Mouse (Mus musculus): ENCODE data around the gene Spata31d1c. TPM values are rescaled to one million over a fixed set of nuclear protein-coding genes. Genes with fewer than 3 reads are reported as not detected.
A peak's percentile ranks its signal among the peaks of the same experiment; 100 is the strongest.

Spata31d1c gene
- not detected in 2 replicates for polyA plus RNA-seq (2014; fragmentation: Nextera tagmentation; extraction: Ambion mirVana)

DNA sequence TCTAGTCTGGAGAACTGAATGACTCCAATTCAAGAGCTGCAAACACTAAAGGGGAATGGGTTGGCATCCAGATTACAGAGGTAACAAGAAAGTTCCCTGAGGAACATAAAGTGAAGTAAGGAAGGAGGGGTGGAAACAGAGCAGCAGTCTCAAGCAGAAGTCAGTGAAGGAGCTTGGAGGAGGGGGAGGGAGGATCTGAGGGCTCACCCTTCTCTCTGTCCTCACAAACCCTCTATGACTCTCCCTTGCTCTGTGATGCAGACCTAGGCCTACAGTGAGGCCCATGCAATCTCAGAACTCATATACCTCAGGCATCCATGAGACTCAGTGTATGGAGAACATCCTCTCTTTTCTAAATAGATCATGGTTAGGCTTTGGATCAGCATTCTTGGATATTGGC, at the start of gene Spata31d1c:
Spata31d1c (plus strand) TSS at position 301 of the 400 bp plus-strand sequence.
- ATAC-seq (ENCODE audit: low FRiP score, low TSS enrichment) (no peak), DNase-seq (no peak)
- no peaks in the 10 kb centered on the region for H3K4me1 ChIP-seq (ENCODE audit: control insufficient read depth, insufficient read depth, low read length)
- no peaks in the 10 kb centered on the region for H3K27me3 ChIP-seq (ENCODE audit: control insufficient read depth, insufficient read depth, low read length)
- H3K27ac ChIP-seq (replicated peaks; ENCODE audit: low read depth, low read length) = no peak within 1 kb of the TSS
- no peaks in the 10 kb centered on the region for H3K9me3 ChIP-seq (ENCODE audit: control insufficient read depth, low read length)
- H3K36me3 ChIP-seq (ENCODE audit: control insufficient read depth, insufficient read depth, low read length) = no peaks in the 10 kb centered on the region
- H3K4me3 ChIP-seq (replicated peaks; ENCODE audit: low read depth, low read length) = no peak within 1 kb of the TSS
- no peak within 1 kb of the TSS for H3K4me2 ChIP-seq (ENCODE audit: low read length)
- H3K9ac ChIP-seq (replicated peaks; ENCODE audit: low read length) = no peak within 1 kb of the TSS

DNA sequence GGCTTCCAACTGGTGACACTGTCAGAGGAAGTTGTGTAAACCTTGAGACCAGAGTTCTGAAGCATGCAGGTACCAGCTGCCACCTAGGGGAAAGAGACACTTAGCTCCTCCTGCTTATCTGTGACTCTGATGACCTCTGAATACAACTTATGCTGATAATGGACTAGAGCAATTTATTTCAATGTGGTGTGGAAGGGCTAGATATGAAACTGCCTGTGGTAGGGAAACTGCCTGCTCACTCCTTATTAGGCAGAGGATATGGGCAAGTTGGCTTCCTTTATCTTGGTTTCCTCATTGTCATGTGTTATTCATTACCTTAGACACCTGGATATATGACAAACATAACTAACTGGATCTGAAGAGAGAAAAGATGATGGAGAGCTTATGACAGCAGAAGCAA, 44.0 kb upstream of the Spata31d1c start:
- no peaks in the 10 kb centered on the region for H3K9me3 ChIP-seq (ENCODE audit: control insufficient read depth, low read length)
- H3K27me3 ChIP-seq (ENCODE audit: control insufficient read depth, insufficient read depth, low read length) = no peaks in the 10 kb centered on the region
- no peak overlapping the region for H3K9ac ChIP-seq (replicated peaks; ENCODE audit: low read length)
- DNase-seq (no peak), ATAC-seq (ENCODE audit: low FRiP score, low TSS enrichment) (no peak)
- H3K27ac ChIP-seq (replicated peaks; ENCODE audit: low read depth, low read length) = no peak overlapping the region
- H3K36me3 ChIP-seq (ENCODE audit: control insufficient read depth, insufficient read depth, low read length) = no peaks in the 10 kb centered on the region
- no peak overlapping the region for H3K4me2 ChIP-seq (ENCODE audit: low read length)
- no peaks in the 10 kb centered on the region for H3K4me1 ChIP-seq (ENCODE audit: control insufficient read depth, insufficient read depth, low read length)
- no peak overlapping the region for H3K4me3 ChIP-seq (replicated peaks; ENCODE audit: low read depth, low read length)

DNA sequence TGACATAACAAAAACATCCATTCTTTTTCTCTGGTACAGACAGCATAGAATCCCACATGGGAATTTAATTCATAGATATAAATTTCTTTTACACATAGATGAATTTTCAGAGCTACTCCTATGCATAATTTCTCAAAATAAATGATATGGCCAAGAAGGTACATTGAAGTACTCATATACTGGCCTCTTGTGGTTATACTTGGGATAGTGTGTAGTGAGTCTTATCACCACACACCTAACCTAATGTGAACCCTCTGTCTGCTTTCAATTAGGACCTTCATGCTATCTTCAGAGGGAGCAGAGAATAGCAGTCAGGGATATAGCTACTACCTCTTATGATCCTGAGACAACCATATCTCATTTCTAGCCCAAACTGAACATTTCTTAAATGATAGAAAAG, 27.4 kb upstream of the Spata31d1c start:
- H3K9ac ChIP-seq (replicated peaks; ENCODE audit: low read length) = no peak overlapping the region
- H3K4me1 ChIP-seq (ENCODE audit: control insufficient read depth, insufficient read depth, low read length) = no peaks in the 10 kb centered on the region
- H3K27me3 ChIP-seq (ENCODE audit: control insufficient read depth, insufficient read depth, low read length) = no peaks in the 10 kb centered on the region
- no peak overlapping the region for H3K4me2 ChIP-seq (ENCODE audit: low read length)
- H3K4me3 ChIP-seq (replicated peaks; ENCODE audit: low read depth, low read length) = no peak overlapping the region
- no peak for ATAC-seq (ENCODE audit: low FRiP score, low TSS enrichment)
- DNase-seq = no peak
- no peaks in the 10 kb centered on the region for H3K9me3 ChIP-seq (ENCODE audit: control insufficient read depth, low read length)
- no peak overlapping the region for H3K27ac ChIP-seq (replicated peaks; ENCODE audit: low read depth, low read length)
- H3K36me3 ChIP-seq (ENCODE audit: control insufficient read depth, insufficient read depth, low read length) = no peaks in the 10 kb centered on the region

DNA sequence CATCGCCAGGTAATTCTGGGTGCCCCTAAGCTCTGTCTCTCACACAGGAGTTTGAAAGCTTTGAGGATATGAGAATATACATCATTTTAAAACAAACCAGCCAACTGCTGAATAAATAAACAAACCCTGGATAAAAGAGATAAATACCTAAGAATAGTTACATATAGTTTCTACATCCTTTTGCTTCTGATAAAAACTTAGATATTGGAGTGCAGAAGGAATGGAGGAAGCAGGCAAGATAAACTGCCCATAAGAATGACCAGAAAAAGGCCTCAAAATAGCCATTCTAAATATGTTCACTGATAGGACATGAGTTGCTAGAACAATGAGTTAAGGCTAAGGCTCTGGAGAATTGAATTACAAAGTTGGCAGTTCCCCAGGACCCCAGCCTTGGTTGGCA, 26.1 kb upstream of the Spata31d1c start:
- ATAC-seq (ENCODE audit: low FRiP score, low TSS enrichment) (no peak), DNase-seq (no peak)
- Histone ChIP-seq H3K27me3 (ENCODE audit: control insufficient read depth, insufficient read depth, low read length) (no peaks in the 10 kb centered on the region), H3K9me3 (ENCODE audit: control insufficient read depth, low read length) (no peaks in the 10 kb centered on the region), H3K4me2 (ENCODE audit: low read length) (no peak overlapping the region), H3K4me3 (replicated peaks; ENCODE audit: low read depth, low read length) (no peak overlapping the region), H3K4me1 (ENCODE audit: control insufficient read depth, insufficient read depth, low read length) (no peaks in the 10 kb centered on the region), H3K27ac (replicated peaks; ENCODE audit: low read depth, low read length) (no peak overlapping the region), H3K36me3 (ENCODE audit: control insufficient read depth, insufficient read depth, low read length) (no peaks in the 10 kb centered on the region), H3K9ac (replicated peaks; ENCODE audit: low read length) (no peak overlapping the region)
- 80% methylated on average over 1 of the region's 1 CpGs for WGBS

DNA sequence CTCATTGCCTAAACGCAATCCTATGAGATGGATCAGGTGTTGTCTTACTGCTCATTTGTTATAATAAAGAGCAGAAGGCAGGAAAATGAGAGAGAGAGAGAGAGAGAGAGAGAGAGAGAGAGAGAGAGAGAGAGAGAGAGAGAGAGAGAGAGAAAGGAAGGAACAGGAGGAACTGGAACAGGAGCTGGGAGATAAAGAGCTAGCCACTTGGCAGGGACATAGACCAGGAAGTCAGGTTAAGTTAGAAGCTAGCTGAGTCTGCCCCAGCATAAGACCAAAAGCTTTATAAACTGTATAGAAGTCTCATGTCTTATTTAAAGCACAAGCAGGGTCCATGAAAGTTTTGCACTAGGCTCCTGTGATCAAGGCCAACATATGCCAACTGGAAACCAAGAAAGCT, 24.9 kb upstream of the Spata31d1c start:
- WGBS = 60% methylated on average over 1 of the region's 1 CpGs
- DNase-seq (no peak), ATAC-seq (ENCODE audit: low FRiP score, low TSS enrichment) (no peak)
- no peak overlapping the region for H3K4me3 ChIP-seq (replicated peaks; ENCODE audit: low read depth, low read length)
- H3K27me3 ChIP-seq (ENCODE audit: control insufficient read depth, insufficient read depth, low read length) = no peaks in the 10 kb centered on the region
- H3K36me3 ChIP-seq (ENCODE audit: control insufficient read depth, insufficient read depth, low read length) = no peaks in the 10 kb centered on the region
- no peaks in the 10 kb centered on the region for H3K9me3 ChIP-seq (ENCODE audit: control insufficient read depth, low read length)
- H3K4me1 ChIP-seq (ENCODE audit: control insufficient read depth, insufficient read depth, low read length) = no peaks in the 10 kb centered on the region
- H3K9ac ChIP-seq (replicated peaks; ENCODE audit: low read length) = no peak overlapping the region
- H3K4me2 ChIP-seq (ENCODE audit: low read length) = no peak overlapping the region
- H3K27ac ChIP-seq (replicated peaks; ENCODE audit: low read depth, low read length) = no peak overlapping the region

DNA sequence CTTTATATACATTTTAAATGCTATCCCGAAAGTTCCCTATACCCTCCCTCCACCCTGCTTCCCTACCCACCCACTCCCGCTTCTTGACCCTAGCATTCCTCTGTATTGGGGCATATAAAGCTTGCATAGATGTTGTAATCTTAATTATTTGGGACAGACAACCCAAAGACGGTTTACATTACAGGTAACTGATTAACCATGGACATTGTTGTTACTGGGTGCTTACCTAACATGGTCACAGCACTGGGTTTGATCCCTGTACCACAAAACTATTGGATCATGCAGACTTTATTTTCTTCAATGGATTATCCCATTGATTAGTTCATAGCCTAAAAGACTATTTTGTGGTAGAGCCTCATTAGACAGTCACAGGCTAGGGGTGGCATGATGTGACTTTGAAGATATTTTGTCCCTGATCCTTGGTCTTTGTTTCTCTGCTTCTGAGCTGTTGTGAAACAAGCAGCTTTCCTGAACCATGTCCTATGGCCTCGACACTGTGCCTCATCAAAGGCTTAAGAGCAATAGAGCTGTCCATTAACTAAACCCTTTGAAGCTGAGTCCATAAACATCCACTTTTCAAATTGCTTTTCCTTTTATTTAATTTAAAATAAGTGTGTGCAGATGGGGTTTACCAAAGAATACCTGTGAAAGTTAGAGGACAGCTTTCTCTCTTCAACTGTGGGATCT, 21.7 kb upstream of the Spata31d1c start:
- Histone ChIP-seq H3K4me1 (ENCODE audit: control insufficient read depth, insufficient read depth, low read length) (no peaks in the 10 kb centered on the region), H3K4me3 (replicated peaks; ENCODE audit: low read depth, low read length) (no peak overlapping the region), H3K4me2 (ENCODE audit: low read length) (no peak overlapping the region), H3K27ac (replicated peaks; ENCODE audit: low read depth, low read length) (no peak overlapping the region), H3K36me3 (ENCODE audit: control insufficient read depth, insufficient read depth, low read length) (no peaks in the 10 kb centered on the region), H3K27me3 (ENCODE audit: control insufficient read depth, insufficient read depth, low read length) (no peaks in the 10 kb centered on the region), H3K9ac (replicated peaks; ENCODE audit: low read length) (no peak overlapping the region), H3K9me3 (ENCODE audit: control insufficient read depth, low read length) (no peaks in the 10 kb centered on the region)
- no peak for ATAC-seq (ENCODE audit: low FRiP score, low TSS enrichment)
- no peak for DNase-seq
- 69% methylated on average over 4 of the region's 4 CpGs for WGBS

DNA sequence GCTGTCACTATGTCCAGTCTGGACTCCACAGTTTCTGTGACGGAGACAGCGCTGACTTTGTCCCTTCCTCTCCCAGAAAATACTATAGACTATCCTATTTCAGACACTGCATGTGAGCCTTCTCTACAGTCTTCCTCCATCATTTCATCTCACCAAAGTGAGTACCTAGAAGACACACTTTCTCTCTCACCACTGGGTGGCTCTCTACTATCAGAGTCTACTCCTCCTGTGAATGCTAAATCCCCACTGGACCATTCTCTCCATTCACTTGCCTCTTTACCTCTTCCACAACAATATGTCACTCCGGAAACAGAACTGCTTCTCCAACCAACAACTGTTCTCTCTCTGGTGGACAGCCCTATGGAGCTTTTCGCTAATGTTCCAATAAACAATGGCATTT, 2.2 kb downstream of the Spata31d1c start:
- Histone ChIP-seq H3K9me3 (ENCODE audit: control insufficient read depth, low read length) (no peaks in the 10 kb centered on the region), H3K4me3 (replicated peaks; ENCODE audit: low read depth, low read length) (no peak overlapping the region), H3K4me1 (ENCODE audit: control insufficient read depth, insufficient read depth, low read length) (no peaks in the 10 kb centered on the region), H3K4me2 (ENCODE audit: low read length) (no peak overlapping the region), H3K36me3 (ENCODE audit: control insufficient read depth, insufficient read depth, low read length) (no peaks in the 10 kb centered on the region), H3K27me3 (ENCODE audit: control insufficient read depth, insufficient read depth, low read length) (no peaks in the 10 kb centered on the region), H3K27ac (replicated peaks; ENCODE audit: low read depth, low read length) (no peak overlapping the region), H3K9ac (replicated peaks; ENCODE audit: low read length) (no peak overlapping the region)
- DNase-seq (peak; percentile 0), ATAC-seq (ENCODE audit: low FRiP score, low TSS enrichment) (no peak)
- 61% methylated on average over 4 of the region's 4 CpGs for WGBS

DNA sequence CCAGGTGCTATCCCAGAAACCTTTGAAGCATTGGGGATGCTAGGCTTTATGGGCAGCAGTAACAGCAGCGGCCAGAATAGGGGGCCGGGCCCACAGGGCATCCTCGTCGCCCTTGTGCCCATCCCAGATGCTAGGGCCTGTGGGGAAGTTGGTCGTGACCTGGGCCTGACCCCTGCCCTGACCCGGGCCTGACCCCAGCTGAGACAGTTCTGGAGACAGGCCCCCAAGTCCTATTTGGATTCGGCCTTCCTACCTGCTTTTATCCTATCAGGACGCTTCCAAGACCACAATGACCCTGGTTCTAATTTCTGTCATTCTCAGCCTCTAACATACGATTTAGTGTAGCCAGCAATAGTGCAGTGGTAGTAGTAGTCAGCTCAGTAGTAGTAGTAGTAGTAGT, 19.8 kb downstream of the Spata31d1c start, which contains the start of gene Prss47:
Prss47 (minus strand) TSS at position 101 of the 400 bp plus-strand sequence.
- H3K36me3 ChIP-seq (ENCODE audit: control insufficient read depth, insufficient read depth, low read length) = no peaks in the 10 kb centered on the region
- H3K27ac ChIP-seq (replicated peaks; ENCODE audit: low read depth, low read length) = no peak within 1 kb of the TSS
- 89% methylated on average over 9 of the region's 9 CpGs for WGBS
- no peaks in the 10 kb centered on the region for H3K4me1 ChIP-seq (ENCODE audit: control insufficient read depth, insufficient read depth, low read length)
- no peaks in the 10 kb centered on the region for H3K9me3 ChIP-seq (ENCODE audit: control insufficient read depth, low read length)
- H3K4me2 ChIP-seq (ENCODE audit: low read length) = no peak within 1 kb of the TSS
- H3K27me3 ChIP-seq (ENCODE audit: control insufficient read depth, insufficient read depth, low read length) = no peaks in the 10 kb centered on the region
- H3K9ac ChIP-seq (replicated peaks; ENCODE audit: low read length) = no peak within 1 kb of the TSS
- ATAC-seq (ENCODE audit: low FRiP score, low TSS enrichment) = no peak
- no peak within 1 kb of the TSS for H3K4me3 ChIP-seq (replicated peaks; ENCODE audit: low read depth, low read length)
- DNase-seq = no peak

DNA sequence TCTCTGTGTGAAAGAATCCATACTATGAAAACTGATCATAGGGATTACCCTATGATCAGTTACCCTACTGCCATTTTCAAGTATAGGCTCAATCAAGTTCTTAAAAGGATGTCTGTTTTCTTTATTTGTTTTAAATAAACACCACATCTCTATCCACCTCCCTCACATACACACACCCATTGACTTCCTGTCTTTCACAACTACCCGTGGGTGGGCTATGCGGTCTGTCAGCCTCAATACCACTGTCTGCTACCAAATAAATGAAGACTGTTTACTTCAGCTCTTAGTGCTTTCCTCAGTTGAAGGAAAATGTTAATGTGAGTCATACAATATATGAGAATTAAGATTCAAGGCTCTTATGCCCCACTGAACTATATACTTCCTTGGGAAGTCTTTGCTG, 37.1 kb downstream of the Spata31d1c start:
- no peak for DNase-seq
- H3K4me3 ChIP-seq (replicated peaks; ENCODE audit: low read depth, low read length) = no peak overlapping the region
- WGBS = 93% methylated on average over 2 of the region's 2 CpGs

More for the DNA sequence above, 37.1 kb downstream of the Spata31d1c start:
- Histone ChIP-seq H3K4me1 (ENCODE audit: control insufficient read depth, insufficient read depth, low read length) (no peaks in the 10 kb centered on the region), H3K27me3 (ENCODE audit: control insufficient read depth, insufficient read depth, low read length) (no peaks in the 10 kb centered on the region), H3K36me3 (ENCODE audit: control insufficient read depth, insufficient read depth, low read length) (peaks cover 15% of the 10 kb centered on the region), H3K27ac (replicated peaks; ENCODE audit: low read depth, low read length) (no peak overlapping the region), H3K9ac (replicated peaks; ENCODE audit: low read length) (no peak overlapping the region), H3K9me3 (ENCODE audit: control insufficient read depth, low read length) (no peaks in the 10 kb centered on the region), H3K4me2 (ENCODE audit: low read length) (no peak overlapping the region)
- no peak for ATAC-seq (ENCODE audit: low FRiP score, low TSS enrichment)

Data from midbrain, embryonic 14.5 days (tissue).